In genomic region chr7:36066725-36067124, GRCm38 (mm10) we compare ENCODE assay signal across 29 mouse cellular contexts.
"Had no signal": no experiment of that assay in that cellular context is flagged by ENCODE, and none has a peak within 500 bp of the region (broad histone marks: within the 10 kb centered on the region; RNA-seq: fewer than 3 reads in every experiment).

No protein-coding gene starts in this region.

- ATAC-seq: liver, embryonic 12.5 days; lung, postnatal 0 days; midbrain, embryonic 15.5 days; midbrain, embryonic 16.5 days had no signal

- H3K9me3 ChIP-seq: limb, embryonic 10.5 days; limb, embryonic 12.5 days; limb, embryonic 13.5 days; limb, embryonic 15.5 days; liver, embryonic 12.5 days; liver, embryonic 13.5 days; liver, embryonic 15.5 days; lung, embryonic 15.5 days; megakaryocyte, embryonic 14.5 days; midbrain, embryonic 10.5 days; midbrain, embryonic 12.5 days; midbrain, embryonic 15.5 days; neural tube, embryonic 12.5 days; neural tube, embryonic 13.5 days had no signal

- H3K4me2 ChIP-seq: limb, embryonic 12.5 days; limb, embryonic 13.5 days; limb, embryonic 15.5 days; liver, embryonic 12.5 days; liver, embryonic 13.5 days; liver, embryonic 15.5 days; lung, embryonic 14.5 days; lung, embryonic 15.5 days; midbrain, embryonic 12.5 days; midbrain, embryonic 15.5 days; neural tube, embryonic 12.5 days; neural tube, embryonic 13.5 days had no signal

- H3K27ac ChIP-seq: left cerebral cortex, adult 2 months; limb, embryonic 10.5 days; limb, embryonic 12.5 days; limb, embryonic 13.5 days; limb, embryonic 15.5 days; liver, embryonic 12.5 days; liver, embryonic 13.5 days; liver, embryonic 14.5 days; liver, embryonic 15.5 days; lung, embryonic 15.5 days; macrophage; midbrain, embryonic 10.5 days; midbrain, embryonic 12.5 days; midbrain, embryonic 15.5 days; neural tube, embryonic 12.5 days; neural tube, embryonic 13.5 days had no signal

- H3K4me1 ChIP-seq: limb, embryonic 10.5 days; limb, embryonic 13.5 days; limb, embryonic 15.5 days; liver, embryonic 12.5 days; liver, embryonic 13.5 days; liver, embryonic 15.5 days; megakaryocyte, embryonic 14.5 days had no signal

- H3K27me3 ChIP-seq: limb, embryonic 15.5 days; liver, embryonic 12.5 days; liver, embryonic 15.5 days; lung, embryonic 15.5 days; megakaryocyte, embryonic 14.5 days; midbrain, embryonic 12.5 days; midbrain, embryonic 15.5 days; neural tube, embryonic 12.5 days; neural tube, embryonic 13.5 days had no signal

- H3K36me3 ChIP-seq: limb, embryonic 10.5 days; limb, embryonic 12.5 days; limb, embryonic 13.5 days; limb, embryonic 15.5 days; liver, embryonic 12.5 days; liver, embryonic 13.5 days; liver, embryonic 15.5 days; lung, embryonic 15.5 days; midbrain, embryonic 10.5 days; midbrain, embryonic 12.5 days; midbrain, embryonic 15.5 days; neural tube, embryonic 12.5 days; neural tube, embryonic 13.5 days had no signal

- H3K4me3 ChIP-seq: left cerebral cortex, adult 2 months; limb, embryonic 10.5 days; limb, embryonic 12.5 days; limb, embryonic 13.5 days; limb, embryonic 15.5 days; liver, embryonic 12.5 days; liver, embryonic 13.5 days; liver, embryonic 15.5 days; lung, embryonic 15.5 days; megakaryocyte, embryonic 14.5 days; midbrain, embryonic 10.5 days; midbrain, embryonic 12.5 days; midbrain, embryonic 15.5 days; myocyte; neural tube, embryonic 12.5 days; neural tube, embryonic 13.5 days had no signal

- DNase-seq: left cerebral cortex, postnatal 4 days; liver, embryonic 13.5 days; lung, adult 18-20 months; lung, adult 2 months; lung, embryonic 14.5 days; lung, postnatal 10 days; lung, postnatal 14 days; lung, postnatal 36 days; lung, postnatal 4 days; midbrain, embryonic 14.5 days had no signal

- H3K9ac ChIP-seq: limb, embryonic 12.5 days; limb, embryonic 13.5 days; limb, embryonic 15.5 days; liver, embryonic 12.5 days; liver, embryonic 13.5 days; liver, embryonic 14.5 days; liver, embryonic 15.5 days; lung, embryonic 14.5 days; lung, embryonic 15.5 days; midbrain, embryonic 12.5 days; midbrain, embryonic 15.5 days; neural tube, embryonic 12.5 days; neural tube, embryonic 13.5 days had no signal
